Mouse (Mus musculus) kidney, embryonic 14.5 days (tissue): ENCODE data around the gene Polr3gl. TPM values are rescaled to one million over a fixed set of nuclear protein-coding genes. Genes with fewer than 3 reads are reported as not detected.

Experiments
- ATAC-seq: fragments of 200-750 bp; cut with Nextera tagmentation; 2 replicates; pipeline ENCODE4 v1.8.0; 2017; ENCODE audit warnings: moderate number of reproducible peaks, mild to moderate bottlenecking, moderate TSS enrichment, moderate library complexity; ENCODE audit not compliant: low FRiP score, low TSS enrichment
- H3K27ac ChIP-seq: fragments of 300-500 bp; sonication (generic); 2 replicates; pipeline ENCODE4 v1.5.1; 2014; ENCODE audit warnings: low read depth, mild to moderate bottlenecking, low read length, moderate library complexity, mixed read lengths
- H3K27me3 ChIP-seq: fragments of 300-500 bp; sonication (generic); 2 replicates; pipeline ENCODE4 v1.6.1; 2014; ENCODE audit warnings: mild to moderate bottlenecking, low read length; ENCODE audit not compliant: control insufficient read depth, insufficient read depth
- H3K36me3 ChIP-seq: fragments of 300-500 bp; sonication (generic); 2 replicates; pipeline ENCODE4 v1.6.1; 2014; ENCODE audit warnings: low read length, mixed read lengths; ENCODE audit not compliant: control insufficient read depth, insufficient read depth
- H3K4me1 ChIP-seq: fragments of 300-500 bp; sonication (generic); 2 replicates; pipeline ENCODE4 v1.6.1; 2014; ENCODE audit warnings: low read length, mixed read lengths; ENCODE audit not compliant: control insufficient read depth, insufficient read depth
- H3K4me2 ChIP-seq: fragments of 300-500 bp; sonication (generic); replicated peaks from 2 replicates; pipeline ENCODE4 v1.6.1; 2014; ENCODE audit warnings: low read depth, mild to moderate bottlenecking, low read length
- H3K4me3 ChIP-seq: fragments of 300-500 bp; sonication (generic); 2 replicates; pipeline ENCODE4 v1.5.1; 2014; ENCODE audit warnings: mild to moderate bottlenecking, low read length
- H3K9ac ChIP-seq: fragments of 300-500 bp; sonication (generic); 2 replicates; pipeline ENCODE4 v1.6.1; 2014; ENCODE audit warnings: low read depth, mild to moderate bottlenecking, low read length, moderate library complexity
- H3K9me3 ChIP-seq: fragments of 300-500 bp; sonication (generic); 2 replicates; pipeline ENCODE4 v1.6.1; 2016; ENCODE audit warnings: low read length; ENCODE audit not compliant: control insufficient read depth
- WGBS: fragments of 180-500 bp; shearing (Covaris S2); extraction: QIAGEN DNeasy Blood & Tissue Kit; methylation state at CpG from one replicate; pipeline ENCODE4 v1.1.7; 2014; 5-methylcytosine and 5-hydroxymethylcytosine counted together
- polyA plus RNA-seq: library from polyadenylated mRNA; unstranded; fragments of >200 nt; fragmentation: Nextera tagmentation; extraction: Ambion mirVana; gene quantifications from 2 replicates; pipeline ENCODE4 v1.2.1, GENCODE M21; 2014

Gene Polr3gl
- polyA plus RNA-seq, 1 experiment from 2014 or later = 22.3 TPM

GRCm38 (mm10) chr3:96590657-96591056 lies 3.3 kb downstream of the Polr3gl start:
- WGBS = 83% methylated on average over 4 of the region's 4 CpGs
- Histone ChIP-seq H3K4me1 (peaks cover 1% of the 10 kb centered on the region), H3K9me3 (no peaks in the 10 kb centered on the region), H3K9ac (no peak overlapping the region), H3K27ac (no peak overlapping the region), H3K27me3 (peaks cover 2% of the 10 kb centered on the region; the same call in 1 of the 2 replicates), H3K4me3 (no peak overlapping the region), H3K36me3 (no peaks in the 10 kb centered on the region), H3K4me2 (no peak overlapping the region)
- ATAC-seq = no peak

DNA sequence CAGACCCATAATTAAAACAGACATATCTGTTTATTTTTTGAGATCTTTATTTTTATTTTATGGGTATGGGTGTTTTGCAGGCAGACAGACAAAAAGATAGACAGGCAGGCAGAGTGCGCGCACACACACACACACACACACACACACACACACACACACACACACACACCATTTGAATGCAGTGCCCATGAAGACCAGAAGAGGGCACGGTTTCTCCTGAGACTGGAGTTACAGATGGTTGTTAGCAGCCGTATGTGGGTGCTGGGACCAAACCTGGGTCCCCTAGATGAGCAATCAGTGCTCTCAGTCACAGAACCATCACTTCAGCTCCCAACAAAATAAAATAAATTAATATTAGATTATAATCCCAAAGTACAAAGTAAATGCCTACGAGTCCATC lies 10.6 kb downstream of the Polr3gl start:
- Histone ChIP-seq H3K36me3 (no peaks in the 10 kb centered on the region), H3K27me3 (no peaks in the 10 kb centered on the region), H3K9me3 (no peaks in the 10 kb centered on the region), H3K4me1 (peaks cover 4% of the 10 kb centered on the region), H3K4me2 (no peak overlapping the region), H3K4me3 (no peak overlapping the region), H3K27ac (no peak overlapping the region), H3K9ac (no peak overlapping the region)
- 90% methylated on average over 5 of the region's 5 CpGs for WGBS
- ATAC-seq = no peak

GRCm38 (mm10) chr3:96581771-96582515 lies 12.0 kb downstream of the Polr3gl start:
- H3K27me3 ChIP-seq = no peaks in the 10 kb centered on the region
- H3K27ac ChIP-seq = no peak overlapping the region
- H3K9ac ChIP-seq = no peak overlapping the region
- no peak overlapping the region for H3K4me3 ChIP-seq
- H3K36me3 ChIP-seq = no peaks in the 10 kb centered on the region
- WGBS = 82% methylated on average over 16 of the region's 16 CpGs
- no peak overlapping the region for H3K4me2 ChIP-seq
- no peak for ATAC-seq
- H3K4me1 ChIP-seq = peaks cover 12% of the 10 kb centered on the region
- H3K9me3 ChIP-seq = no peaks in the 10 kb centered on the region

GRCm38 (mm10) chr3:96581141-96581540 lies 12.8 kb downstream of the Polr3gl start:
- WGBS = 48% methylated on average over 6 of the region's 6 CpGs
- ATAC-seq = no peak
- H3K9me3 ChIP-seq = no peaks in the 10 kb centered on the region
- H3K27me3 ChIP-seq = no peaks in the 10 kb centered on the region
- no peak overlapping the region for H3K9ac ChIP-seq
- H3K4me3 ChIP-seq = no peak overlapping the region
- no peak overlapping the region for H3K4me2 ChIP-seq
- peaks cover 12% of the 10 kb centered on the region for H3K4me1 ChIP-seq
- H3K36me3 ChIP-seq = no peaks in the 10 kb centered on the region
- H3K27ac ChIP-seq = no peak overlapping the region

DNA sequence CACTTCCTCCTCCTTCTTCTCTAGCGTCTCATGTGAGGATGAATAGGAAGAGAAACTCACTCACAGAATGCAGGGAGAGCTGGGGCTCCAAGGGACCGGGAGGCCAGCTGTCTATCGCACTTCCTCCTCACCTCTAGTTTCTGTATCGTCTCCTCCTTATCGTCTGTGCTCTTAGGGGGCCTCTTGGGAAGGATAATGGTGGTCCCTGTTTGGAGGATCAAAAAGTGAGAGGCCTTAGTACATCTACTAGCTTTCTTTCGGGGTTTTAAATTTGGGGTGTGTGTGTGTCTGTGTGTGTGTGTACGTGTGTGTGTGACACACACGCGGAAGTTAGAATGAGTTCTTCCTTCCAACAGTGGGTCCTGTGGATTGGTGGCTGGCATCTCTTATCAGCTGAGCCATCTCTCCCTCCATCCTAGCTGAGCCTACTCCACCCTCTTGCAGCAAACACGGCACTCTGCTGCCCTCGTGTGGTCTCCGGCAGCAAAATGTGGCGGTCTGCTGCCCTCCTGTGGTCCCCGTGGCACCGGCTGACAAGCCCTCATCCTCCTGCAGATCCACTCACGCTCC lies 14.0 kb downstream of the Polr3gl start:
- Histone ChIP-seq H3K36me3 (no peaks in the 10 kb centered on the region), H3K9ac (no peak overlapping the region), H3K4me2 (peak overlapping the region; percentile 35), H3K4me1 (peaks cover 18% of the 10 kb centered on the region), H3K27me3 (no peaks in the 10 kb centered on the region), H3K4me3 (peak overlapping the region; percentile 18; the same call in 1 of the 2 replicates), H3K27ac (0 out of 2 replicates have a peak overlapping the region, but pooled peaks have one; percentile 33), H3K9me3 (no peaks in the 10 kb centered on the region)
- 11% methylated on average over 16 of the region's 16 CpGs for WGBS
- ATAC-seq = peak; percentile 50

- Histone ChIP-seq H3K27me3 (no peaks in the 10 kb centered on the region), H3K4me3 (no peak overlapping the region), H3K9ac (no peak overlapping the region), H3K4me2 (peak overlapping the region; percentile 10; the same call in 1 of the 2 replicates), H3K9me3 (no peaks in the 10 kb centered on the region), H3K36me3 (no peaks in the 10 kb centered on the region), H3K27ac (no peak overlapping the region), H3K4me1 (peaks cover 18% of the 10 kb centered on the region)
- WGBS = 75% methylated on average over 4 of the region's 4 CpGs
- no peak for ATAC-seq
Measured at GRCm38 (mm10) chr3:96579239-96579750, 14.7 kb downstream of the Polr3gl start.

- peaks cover 18% of the 10 kb centered on the region for H3K4me1 ChIP-seq
Measured at GRCm38 (mm10) chr3:96578561-96579238, 15.3 kb downstream of the Polr3gl start.

DNA sequence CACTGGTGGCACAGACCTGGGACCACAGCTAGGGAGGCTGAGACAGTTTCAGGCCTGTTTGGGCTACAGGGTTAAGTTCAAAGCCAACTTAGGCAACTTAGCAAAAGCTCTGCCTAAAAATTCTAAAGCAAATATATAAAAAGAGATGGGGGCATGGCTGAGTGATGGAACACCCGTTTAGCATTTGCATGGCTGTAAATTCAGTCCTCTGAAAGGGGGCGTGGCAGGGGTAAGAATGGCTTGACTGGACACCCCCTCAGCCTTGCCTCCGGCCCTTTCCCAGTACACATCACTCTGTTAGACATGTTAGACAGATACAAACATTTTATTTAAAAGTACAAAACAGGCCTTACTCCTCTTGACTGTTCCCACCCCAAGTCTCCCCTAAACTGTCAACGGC lies 16.4 kb downstream of the Polr3gl start:
- Histone ChIP-seq H3K4me2 (peak overlapping the region; percentile 35; the same call in 1 of the 2 replicates), H3K9ac (peak overlapping the region; percentile 0; the same call in 1 of the 2 replicates), H3K36me3 (no peaks in the 10 kb centered on the region), H3K27me3 (no peaks in the 10 kb centered on the region), H3K4me3 (no peak overlapping the region), H3K9me3 (no peaks in the 10 kb centered on the region), H3K27ac (peak overlapping the region; percentile 94), H3K4me1 (peaks cover 18% of the 10 kb centered on the region)
- WGBS = 46% methylated on average over 4 of the region's 4 CpGs
- ATAC-seq = no peak

More at GRCm38 (mm10) chr3:96578561-96579238, 15.3 kb downstream of the Polr3gl start:
- no peaks in the 10 kb centered on the region for H3K9me3 ChIP-seq
- H3K36me3 ChIP-seq = no peaks in the 10 kb centered on the region
- no peak overlapping the region for H3K9ac ChIP-seq
- no peak overlapping the region for H3K27ac ChIP-seq
- ATAC-seq = no peak
- H3K4me3 ChIP-seq = no peak overlapping the region
- WGBS = 79% methylated on average over 12 of the region's 12 CpGs
- no peak overlapping the region for H3K4me2 ChIP-seq
- H3K27me3 ChIP-seq = no peaks in the 10 kb centered on the region
